Mouse (Mus musculus) liver, adult 2 months (tissue): Measurements from ENCODE around the gene Rack1.

Experiments
- CTCF ChIP-seq: fragments of 200-500 bp; IDR thresholded peaks from 2 replicates; pipeline ENCODE4 v1.5.1; 2011; ENCODE audit warnings: low read depth, low read length, control low read depth
- POLR2A ChIP-seq: fragments of 200-500 bp; IDR thresholded peaks from 2 replicates; pipeline ENCODE4 v1.6.1; 2011; ENCODE audit warnings: low read length, control low read depth; ENCODE audit not compliant: insufficient read depth; ENCODE audit errors: extremely low read depth

GRCm38 (mm10) chr11:48771691-48772090 lies 28.4 kb upstream of the Rack1 start:
- no peak for TF ChIP-seq POLR2A
- peak; percentile 82 for TF ChIP-seq CTCF
